Mouse (Mus musculus): ENCODE measurements around the gene Rpa1. TPM values are rescaled to one million over a fixed set of nuclear protein-coding genes. Genes with fewer than 3 reads are reported as not detected.

Rpa1 gene
- polyA plus RNA-seq, 1 experiment from 2014 or later, result 154 TPM

DNA sequence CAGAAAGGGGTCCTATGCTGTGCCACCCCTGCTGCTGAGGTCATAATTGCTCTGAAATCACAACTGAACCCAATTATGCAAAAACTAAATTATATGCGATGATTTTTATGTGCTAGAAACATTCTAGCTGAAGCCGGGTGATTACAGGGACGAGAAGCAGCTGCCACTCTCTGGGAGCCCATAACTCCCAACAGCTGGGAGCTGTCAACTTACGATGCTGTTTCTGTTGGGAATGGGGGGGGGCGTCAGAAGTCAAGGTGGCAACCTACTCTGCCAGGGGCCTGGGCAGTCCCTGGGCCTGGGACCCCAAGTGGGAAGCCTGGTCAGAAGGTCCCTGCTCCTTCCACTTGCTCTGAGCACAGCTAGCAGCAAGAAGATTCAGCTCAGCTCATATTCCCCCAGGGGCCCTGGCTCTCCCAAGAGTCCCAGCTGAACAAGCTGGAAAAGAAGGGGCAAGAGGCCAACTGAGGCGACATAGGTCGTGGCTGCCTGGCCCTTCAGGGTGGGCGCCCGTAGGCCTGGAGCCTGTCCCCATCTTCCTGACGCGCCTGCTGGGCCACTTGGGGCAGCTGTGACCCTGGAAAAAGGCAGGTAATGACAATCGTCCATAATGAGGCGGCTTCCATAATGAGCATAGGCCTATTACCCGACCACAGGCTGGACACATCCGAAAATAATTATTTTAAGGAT is 84.7 kb downstream of the Rpa1 start:
- 24% methylated on average over 15 of the region's 15 CpGs for WGBS
- no peaks in the 10 kb centered on the region for H3K9me3 ChIP-seq (ENCODE audit: control insufficient read depth, low read length)
- DNase-seq (ENCODE audit: low spot score) (no peak), ATAC-seq (ENCODE audit: insufficient number of reproducible peaks, low FRiP score, low TSS enrichment, low read depth) (no peak)
- peaks cover 34% of the 10 kb centered on the region for H3K4me1 ChIP-seq (ENCODE audit: control insufficient read depth, insufficient read depth, low read length)
- H3K27me3 ChIP-seq (ENCODE audit: control insufficient read depth, insufficient read depth, low read length), result no peaks in the 10 kb centered on the region
- H3K27ac ChIP-seq (replicated peaks; ENCODE audit: low read depth, low read length), result no peak overlapping the region; the same call in 1 of the 2 replicates
- H3K36me3 ChIP-seq (ENCODE audit: control insufficient read depth, insufficient read depth, low read length), result no peaks in the 10 kb centered on the region
- H3K9ac ChIP-seq (ENCODE audit: low read length), result no peak overlapping the region
- no peak overlapping the region for H3K4me3 ChIP-seq (ENCODE audit: low read depth, low read length)
- H3K4me2 ChIP-seq (ENCODE audit: low read depth, severe bottlenecking), result no peak overlapping the region

DNA sequence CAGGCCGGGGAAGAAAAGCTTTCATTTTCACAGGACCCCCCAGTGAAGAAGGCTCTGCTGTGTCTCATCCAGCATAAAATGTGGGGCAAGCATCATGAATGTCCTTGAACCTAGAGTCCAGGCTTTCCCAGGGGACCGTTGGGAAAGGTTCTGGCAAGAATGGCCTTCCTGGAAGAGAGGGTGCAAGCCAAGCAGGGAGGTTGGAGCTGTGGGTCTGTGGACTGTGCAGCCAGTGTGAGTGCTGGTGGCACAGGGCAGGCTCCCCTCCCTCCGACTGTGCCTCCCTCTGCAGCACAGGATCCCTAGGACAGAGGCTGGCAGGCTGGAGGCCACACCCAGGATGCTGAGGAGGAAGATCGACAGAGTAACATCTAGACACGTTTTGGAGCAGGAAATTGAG is 85.3 kb downstream of the Rpa1 start:
- ATAC-seq (ENCODE audit: insufficient number of reproducible peaks, low FRiP score, low TSS enrichment, low read depth) (no peak), DNase-seq (ENCODE audit: low spot score) (no peak)
- Histone ChIP-seq H3K4me2 (ENCODE audit: low read depth, severe bottlenecking) (no peak overlapping the region), H3K9me3 (ENCODE audit: control insufficient read depth, low read length) (no peaks in the 10 kb centered on the region), H3K4me1 (ENCODE audit: control insufficient read depth, insufficient read depth, low read length) (peaks cover 34% of the 10 kb centered on the region), H3K9ac (ENCODE audit: low read length) (no peak overlapping the region), H3K4me3 (ENCODE audit: low read depth, low read length) (no peak overlapping the region), H3K27ac (replicated peaks; ENCODE audit: low read depth, low read length) (no peak overlapping the region), H3K36me3 (ENCODE audit: control insufficient read depth, insufficient read depth, low read length) (no peaks in the 10 kb centered on the region), H3K27me3 (ENCODE audit: control insufficient read depth, insufficient read depth, low read length) (no peaks in the 10 kb centered on the region)
- 45% methylated on average over 5 of the region's 5 CpGs for WGBS

DNA sequence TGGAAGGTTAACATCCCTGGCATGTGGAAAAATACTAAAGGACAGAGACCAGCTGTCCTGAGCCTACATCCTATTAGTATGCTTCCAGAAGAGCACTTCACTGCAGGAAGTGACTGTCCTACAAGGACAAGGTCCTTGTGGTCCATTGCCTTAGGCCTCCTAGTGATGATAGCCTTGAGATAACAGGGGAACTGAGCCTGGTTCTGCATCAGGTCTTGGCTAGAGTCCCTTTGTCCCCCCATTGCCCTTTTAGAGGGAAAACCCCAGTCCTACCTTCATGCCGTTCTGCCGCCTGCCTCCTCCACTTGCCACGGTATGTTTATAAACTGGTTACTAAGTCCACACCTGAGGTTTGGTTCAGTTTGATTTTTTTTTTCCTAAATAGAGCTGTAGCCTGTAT is 85.9 kb downstream of the Rpa1 start:
- Histone ChIP-seq H3K9me3 (ENCODE audit: control insufficient read depth, low read length) (no peaks in the 10 kb centered on the region), H3K4me3 (ENCODE audit: low read depth, low read length) (no peak overlapping the region), H3K4me1 (ENCODE audit: control insufficient read depth, insufficient read depth, low read length) (peaks cover 34% of the 10 kb centered on the region), H3K27me3 (ENCODE audit: control insufficient read depth, insufficient read depth, low read length) (no peaks in the 10 kb centered on the region), H3K4me2 (ENCODE audit: low read depth, severe bottlenecking) (no peak overlapping the region), H3K9ac (ENCODE audit: low read length) (no peak overlapping the region), H3K36me3 (ENCODE audit: control insufficient read depth, insufficient read depth, low read length) (no peaks in the 10 kb centered on the region), H3K27ac (replicated peaks; ENCODE audit: low read depth, low read length) (no peak overlapping the region)
- WGBS, result 87% methylated on average over 3 of the region's 3 CpGs
- DNase-seq (ENCODE audit: low spot score) (no peak), ATAC-seq (ENCODE audit: insufficient number of reproducible peaks, low FRiP score, low TSS enrichment, low read depth) (no peak)

DNA sequence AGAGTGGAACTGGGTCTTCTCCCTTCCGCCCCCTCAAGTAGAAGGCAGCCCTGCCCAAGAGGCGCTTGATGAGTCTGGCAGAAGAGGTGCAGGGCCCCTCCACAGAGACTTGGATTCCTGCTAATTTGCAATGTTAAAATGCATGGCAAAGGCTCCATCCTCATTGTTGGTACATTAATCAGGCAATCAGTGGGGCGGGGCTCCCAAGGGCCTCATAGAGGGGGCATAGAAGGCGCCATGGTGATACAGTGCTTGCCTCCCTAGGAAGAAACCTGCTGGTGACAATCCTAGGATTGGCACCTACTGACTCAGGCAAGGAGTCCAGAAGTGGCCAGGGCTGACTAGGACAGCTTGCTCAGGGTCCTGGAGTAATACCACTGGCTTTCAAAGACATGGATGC is 86.4 kb downstream of the Rpa1 start:
- Histone ChIP-seq H3K9me3 (ENCODE audit: control insufficient read depth, low read length) (no peaks in the 10 kb centered on the region), H3K9ac (ENCODE audit: low read length) (no peak overlapping the region), H3K27me3 (ENCODE audit: control insufficient read depth, insufficient read depth, low read length) (no peaks in the 10 kb centered on the region), H3K27ac (replicated peaks; ENCODE audit: low read depth, low read length) (no peak overlapping the region), H3K4me1 (ENCODE audit: control insufficient read depth, insufficient read depth, low read length) (peaks cover 34% of the 10 kb centered on the region), H3K4me2 (ENCODE audit: low read depth, severe bottlenecking) (no peak overlapping the region), H3K36me3 (ENCODE audit: control insufficient read depth, insufficient read depth, low read length) (no peaks in the 10 kb centered on the region), H3K4me3 (ENCODE audit: low read depth, low read length) (no peak overlapping the region)
- DNase-seq (ENCODE audit: low spot score), result no peak
- no peak for ATAC-seq (ENCODE audit: insufficient number of reproducible peaks, low FRiP score, low TSS enrichment, low read depth)
- 89% methylated on average over 4 of the region's 4 CpGs for WGBS

DNA sequence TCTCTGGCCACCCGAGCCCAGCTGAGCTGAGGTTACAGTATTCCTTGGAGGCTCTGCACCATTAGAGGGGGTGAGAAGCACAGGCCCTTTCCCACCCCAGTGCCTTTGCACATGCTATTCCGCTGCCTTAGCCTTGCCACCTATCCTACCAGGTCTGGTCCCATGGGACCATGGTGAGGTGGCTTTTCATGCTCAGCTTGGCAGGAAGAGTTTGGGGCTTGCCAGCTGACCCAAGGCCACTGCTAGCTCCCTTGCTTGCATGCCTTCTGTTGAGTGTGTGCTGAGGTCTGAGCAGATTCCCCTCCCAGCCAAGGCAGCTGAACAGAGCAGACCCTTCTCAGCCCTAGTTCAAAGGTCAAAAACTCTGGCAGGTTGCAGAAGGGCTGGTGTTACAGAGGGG is 87.1 kb downstream of the Rpa1 start:
- DNase-seq (ENCODE audit: low spot score) (no peak), ATAC-seq (ENCODE audit: insufficient number of reproducible peaks, low FRiP score, low TSS enrichment, low read depth) (no peak)
- Histone ChIP-seq H3K9ac (ENCODE audit: low read length) (no peak overlapping the region), H3K27me3 (ENCODE audit: control insufficient read depth, insufficient read depth, low read length) (no peaks in the 10 kb centered on the region), H3K9me3 (ENCODE audit: control insufficient read depth, low read length) (no peaks in the 10 kb centered on the region), H3K4me3 (ENCODE audit: low read depth, low read length) (no peak overlapping the region), H3K4me2 (ENCODE audit: low read depth, severe bottlenecking) (no peak overlapping the region), H3K36me3 (ENCODE audit: control insufficient read depth, insufficient read depth, low read length) (no peaks in the 10 kb centered on the region), H3K4me1 (ENCODE audit: control insufficient read depth, insufficient read depth, low read length) (peaks cover 32% of the 10 kb centered on the region), H3K27ac (replicated peaks; ENCODE audit: low read depth, low read length) (no peak overlapping the region)
- WGBS, result 89% methylated on average over 2 of the region's 2 CpGs

DNA sequence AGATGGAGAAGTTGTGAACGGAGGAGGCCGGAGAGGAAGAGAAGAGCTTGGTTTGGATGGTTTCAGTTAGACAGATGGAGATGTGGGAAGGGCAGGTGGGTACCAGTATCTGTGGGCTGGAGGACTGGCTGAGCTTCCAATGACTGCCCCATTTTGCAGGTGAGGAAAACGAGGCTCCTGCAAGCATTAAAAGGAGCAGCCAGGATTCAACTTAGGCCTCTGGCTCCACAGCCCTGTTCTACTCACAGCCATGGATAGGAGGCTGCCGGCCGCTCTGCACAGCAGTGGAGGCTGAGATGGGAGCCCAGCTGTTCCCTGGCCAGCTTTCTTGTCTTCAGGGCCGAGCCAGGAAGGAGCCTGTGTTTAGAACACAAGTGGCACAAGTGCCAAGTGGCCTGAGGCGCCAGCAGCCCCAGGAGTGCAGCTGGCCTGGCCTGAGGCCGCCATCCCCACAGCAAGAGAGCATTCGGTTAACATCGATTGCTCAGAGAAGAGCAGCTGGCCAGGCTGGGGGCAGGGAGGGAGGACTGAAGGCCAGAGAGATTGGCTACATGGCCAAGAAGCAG is 88.0 kb downstream of the Rpa1 start:
- Histone ChIP-seq H3K9me3 (ENCODE audit: control insufficient read depth, low read length) (no peaks in the 10 kb centered on the region), H3K4me3 (ENCODE audit: low read depth, low read length) (no peak overlapping the region), H3K9ac (ENCODE audit: low read length) (no peak overlapping the region), H3K27me3 (ENCODE audit: control insufficient read depth, insufficient read depth, low read length) (no peaks in the 10 kb centered on the region), H3K4me2 (ENCODE audit: low read depth, severe bottlenecking) (no peak overlapping the region), H3K4me1 (ENCODE audit: control insufficient read depth, insufficient read depth, low read length) (peaks cover 22% of the 10 kb centered on the region), H3K36me3 (ENCODE audit: control insufficient read depth, insufficient read depth, low read length) (no peaks in the 10 kb centered on the region), H3K27ac (replicated peaks; ENCODE audit: low read depth, low read length) (no peak overlapping the region)
- 57% methylated on average over 10 of the region's 10 CpGs for WGBS
- ATAC-seq (ENCODE audit: insufficient number of reproducible peaks, low FRiP score, low TSS enrichment, low read depth), result no peak
- no peak for DNase-seq (ENCODE audit: low spot score)

DNA sequence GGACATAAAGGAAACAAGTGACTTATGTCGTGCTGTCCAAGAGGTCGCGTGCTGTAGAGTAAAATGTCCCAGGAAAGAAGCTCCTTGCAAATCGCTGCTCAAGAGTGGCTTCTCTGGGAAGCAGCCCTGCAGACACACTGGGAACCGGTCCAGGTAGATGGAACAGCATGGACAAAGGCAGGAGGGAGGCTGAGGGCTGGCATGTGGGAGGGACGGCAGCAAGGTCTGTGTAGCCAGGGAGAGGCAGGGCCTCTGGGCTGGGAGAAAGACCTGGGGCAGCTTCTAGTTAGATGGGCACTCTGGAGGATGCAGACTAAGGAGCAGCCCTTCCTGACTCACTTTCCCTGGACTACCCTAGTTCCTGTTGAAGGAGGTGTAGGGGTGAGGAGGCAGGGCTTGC is 88.7 kb downstream of the Rpa1 start:
- no peaks in the 10 kb centered on the region for H3K9me3 ChIP-seq (ENCODE audit: control insufficient read depth, low read length)
- H3K4me3 ChIP-seq (ENCODE audit: low read depth, low read length), result no peak overlapping the region
- H3K27ac ChIP-seq (replicated peaks; ENCODE audit: low read depth, low read length), result no peak overlapping the region
- DNase-seq (ENCODE audit: low spot score) (no peak), ATAC-seq (ENCODE audit: insufficient number of reproducible peaks, low FRiP score, low TSS enrichment, low read depth) (no peak)
- H3K4me2 ChIP-seq (ENCODE audit: low read depth, severe bottlenecking), result no peak overlapping the region
- H3K27me3 ChIP-seq (ENCODE audit: control insufficient read depth, insufficient read depth, low read length), result no peaks in the 10 kb centered on the region
- H3K9ac ChIP-seq (ENCODE audit: low read length), result no peak overlapping the region
- 77% methylated on average over 6 of the region's 6 CpGs for WGBS
- no peaks in the 10 kb centered on the region for H3K36me3 ChIP-seq (ENCODE audit: control insufficient read depth, insufficient read depth, low read length)
- peaks cover 22% of the 10 kb centered on the region for H3K4me1 ChIP-seq (ENCODE audit: control insufficient read depth, insufficient read depth, low read length)

DNA sequence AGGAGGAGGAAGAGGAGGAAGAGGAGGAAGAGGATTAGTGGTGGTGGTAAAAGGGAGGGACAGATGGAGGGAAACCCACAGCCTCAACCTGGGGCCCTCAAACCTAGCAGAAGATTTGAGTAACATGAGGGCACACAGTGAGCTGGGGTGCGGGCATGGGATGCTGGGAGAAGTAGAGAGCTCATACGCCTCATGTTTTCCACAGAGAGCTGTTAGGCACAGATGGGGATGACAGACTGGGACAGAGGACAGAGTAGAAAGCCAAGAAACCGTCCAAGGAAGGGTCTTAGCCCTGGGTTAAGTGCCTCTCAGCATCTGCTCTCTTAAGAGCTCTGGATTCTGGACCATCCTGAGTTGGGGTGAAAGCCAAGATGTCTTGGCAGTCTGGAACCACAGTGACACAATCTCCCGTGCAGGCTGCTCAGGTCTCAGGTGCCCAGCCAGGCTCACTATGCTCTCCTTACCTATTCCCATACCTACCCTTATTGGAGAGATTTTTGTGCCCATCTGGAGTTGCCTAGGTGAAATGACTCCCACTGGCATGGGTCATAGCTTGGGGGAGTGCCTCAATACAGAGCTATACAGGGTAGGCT is 91.0 kb downstream of the Rpa1 start:
- Histone ChIP-seq H3K9ac (ENCODE audit: low read length) (no peak overlapping the region), H3K4me3 (ENCODE audit: low read depth, low read length) (no peak overlapping the region), H3K9me3 (ENCODE audit: control insufficient read depth, low read length) (no peaks in the 10 kb centered on the region), H3K4me2 (ENCODE audit: low read depth, severe bottlenecking) (no peak overlapping the region), H3K27ac (replicated peaks; ENCODE audit: low read depth, low read length) (no peak overlapping the region), H3K4me1 (ENCODE audit: control insufficient read depth, insufficient read depth, low read length) (0 out of 2 replicates have a peak, but pooled peaks cover 3% of the 10 kb centered on the region), H3K27me3 (ENCODE audit: control insufficient read depth, insufficient read depth, low read length) (no peaks in the 10 kb centered on the region), H3K36me3 (ENCODE audit: control insufficient read depth, insufficient read depth, low read length) (no peaks in the 10 kb centered on the region)
- no peak for DNase-seq (ENCODE audit: low spot score)
- 74% methylated on average over 4 of the region's 4 CpGs for WGBS
- no peak for ATAC-seq (ENCODE audit: insufficient number of reproducible peaks, low FRiP score, low TSS enrichment, low read depth)
